Mouse (Mus musculus) erythroblast, embryonic 14.5 days (primary cell): ENCODE measurements around the gene Sgsm1.

ENCODE experiments used
- GATA1 ChIP-seq: IDR thresholded peaks from 2 replicates; pipeline ENCODE4 v1.6.1; 2012; ENCODE audit warnings: low read length, inconsistent platforms, mixed read lengths
- TAL1 ChIP-seq: IDR thresholded peaks from 3 replicates; pipeline ENCODE4 v1.6.1; 2012; ENCODE audit warnings: low read length, inconsistent platforms, mixed read lengths

- TF ChIP-seq TAL1, result no peak
- TF ChIP-seq GATA1, result no peak
Observed at GRCm38 (mm10) chr5:113332239-113332638, 21.7 kb upstream of the Sgsm1 start.
